Mouse (Mus musculus) natural killer cell, adult 2 months (primary cell): ENCODE data around the gene Lactbl1.

Source experiments
- DNase-seq, 2 experiments: peaks; one replicate each; pipeline ENCODE4 v3.0.0; 2022; ENCODE audit warnings: low spot score in 2 of 2

Lactbl1 gene

DNA sequence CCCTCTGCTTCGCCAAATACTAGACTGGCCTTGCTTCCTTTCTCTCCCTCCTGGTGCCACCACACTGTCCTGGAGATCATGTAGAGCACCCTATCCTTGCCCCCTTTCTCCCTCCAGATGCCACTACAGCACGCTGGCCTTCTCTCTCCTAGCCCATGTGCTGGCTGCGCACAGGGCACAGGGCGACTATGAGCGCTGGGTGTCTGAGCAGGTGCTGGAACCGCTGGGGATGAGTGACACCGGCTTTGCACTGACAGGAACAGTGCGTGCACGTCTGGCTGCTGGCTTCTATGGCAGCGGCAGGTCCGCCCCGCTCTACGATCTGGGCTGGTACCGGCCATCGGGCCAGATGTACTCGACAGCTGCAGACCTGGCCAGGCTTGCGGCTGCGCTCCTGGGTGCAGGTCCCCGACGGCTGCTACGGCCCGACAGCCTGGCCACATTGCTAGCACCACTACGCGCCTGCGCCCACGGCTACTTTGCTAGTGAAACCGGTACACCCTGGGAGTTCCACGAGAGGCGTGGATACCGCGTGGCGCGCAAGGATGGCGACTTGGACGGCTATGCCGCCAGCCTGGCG, 14.7 kb downstream of the Lactbl1 start:
- no peak for DNase-seq

DNA sequence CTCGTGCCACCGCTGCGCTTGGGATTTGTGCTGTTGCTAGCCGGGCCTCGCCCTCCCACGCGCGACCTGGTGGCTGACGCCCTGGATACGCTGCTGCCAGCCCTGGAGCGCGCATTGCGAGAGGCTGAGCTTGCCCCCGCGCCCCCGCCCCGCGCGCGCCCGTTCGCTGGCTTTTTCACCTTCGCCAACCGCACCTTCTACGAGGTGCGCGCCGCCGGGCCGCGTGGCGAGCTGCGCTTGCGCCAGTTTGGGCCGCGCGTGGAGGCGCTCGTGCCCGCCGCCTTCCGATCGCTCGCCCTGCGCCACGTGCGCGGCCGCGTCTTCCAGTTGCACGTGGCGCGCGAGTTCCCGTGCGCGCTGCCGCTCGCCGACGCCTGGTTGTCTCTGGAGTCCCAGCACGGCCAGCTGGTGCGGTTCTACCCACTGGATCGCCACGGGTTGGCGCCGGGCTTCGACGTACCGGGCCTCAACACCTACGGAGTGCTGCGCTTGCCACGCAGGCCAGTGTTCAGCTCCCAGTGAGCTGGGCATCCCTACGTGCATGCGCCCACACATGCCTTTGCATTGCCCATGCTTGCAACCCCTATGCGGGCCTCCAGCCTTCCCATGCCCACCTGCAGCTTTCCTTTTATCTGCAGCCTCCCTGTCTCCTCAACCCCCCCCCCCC, 15.3 kb downstream of the Lactbl1 start:
- no peak for DNase-seq

DNA sequence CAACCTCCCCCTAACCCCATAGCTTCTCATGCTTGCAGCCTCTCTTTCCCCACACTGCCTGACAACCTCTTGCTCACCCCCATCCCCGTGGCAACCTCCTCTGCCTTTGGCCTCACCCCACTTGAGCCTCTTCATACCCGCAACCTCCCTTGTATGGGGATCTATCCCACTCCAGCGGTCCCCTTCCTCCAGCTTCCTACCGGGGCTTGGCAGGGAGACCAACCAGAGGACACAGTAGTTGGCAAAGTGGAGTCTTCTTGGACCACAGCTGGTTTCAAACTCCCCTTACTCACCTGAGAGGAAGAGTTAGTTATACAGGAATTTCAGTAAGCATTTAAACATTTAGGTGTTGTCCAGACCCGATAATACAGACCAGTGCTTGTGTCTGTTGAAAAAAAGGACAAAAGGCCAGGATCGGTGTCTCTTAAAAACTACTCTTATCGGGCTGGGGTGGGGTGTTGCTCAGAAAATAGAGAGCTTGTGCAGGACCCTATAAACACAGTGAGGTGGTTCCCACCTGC, 15.9 kb downstream of the Lactbl1 start:
- no peak for DNase-seq

DNA sequence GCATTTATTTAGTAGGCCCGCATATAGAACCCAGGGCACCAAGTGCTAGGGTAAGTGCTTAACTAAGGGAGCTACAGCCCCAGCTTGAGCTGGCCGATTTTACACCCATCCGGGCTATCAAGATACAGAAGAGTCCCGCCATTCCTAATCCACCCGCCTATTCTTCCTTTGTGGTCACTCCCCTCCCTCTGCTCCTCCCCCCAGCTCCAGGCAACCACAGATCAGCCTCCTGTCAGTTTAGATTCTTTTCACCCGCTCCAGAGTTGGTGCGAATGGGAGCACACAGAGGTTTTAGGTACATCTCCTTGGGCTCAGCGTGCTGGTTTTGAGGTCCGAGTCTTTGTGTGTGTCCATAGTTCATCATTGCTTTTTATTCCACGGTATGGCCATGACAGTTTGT, 16.5 kb downstream of the Lactbl1 start:
- no peak for DNase-seq

DNA sequence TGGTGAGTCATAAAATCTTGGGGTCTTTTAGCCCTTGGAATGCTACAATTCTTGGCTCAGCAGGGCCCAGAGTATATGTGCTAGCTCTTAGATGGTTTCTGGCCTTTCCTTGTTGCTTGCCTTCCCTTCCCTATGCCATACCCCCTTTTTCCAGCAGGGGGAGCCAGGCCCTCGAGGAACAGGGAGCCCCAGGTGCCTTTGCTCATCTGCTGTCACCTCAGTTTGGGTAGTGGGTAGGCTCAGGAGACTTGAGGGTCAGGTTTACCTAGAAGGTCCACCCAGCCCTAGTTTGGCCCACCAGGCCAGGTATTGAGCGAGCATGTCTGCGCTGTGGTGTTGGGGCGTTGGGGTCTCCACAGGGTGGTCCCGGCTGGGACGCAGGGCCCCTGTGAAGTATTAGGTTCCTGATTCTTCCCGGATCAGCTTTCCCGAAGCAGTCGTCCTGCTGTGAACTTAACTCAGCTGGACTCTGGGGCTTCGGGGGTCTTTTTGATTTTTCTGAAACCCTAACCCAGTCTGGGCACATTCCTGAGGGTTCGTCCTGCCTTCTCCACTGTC, 26.6 kb downstream of the Lactbl1 start:
- DNase-seq: peak; percentile 51 to 72

DNA sequence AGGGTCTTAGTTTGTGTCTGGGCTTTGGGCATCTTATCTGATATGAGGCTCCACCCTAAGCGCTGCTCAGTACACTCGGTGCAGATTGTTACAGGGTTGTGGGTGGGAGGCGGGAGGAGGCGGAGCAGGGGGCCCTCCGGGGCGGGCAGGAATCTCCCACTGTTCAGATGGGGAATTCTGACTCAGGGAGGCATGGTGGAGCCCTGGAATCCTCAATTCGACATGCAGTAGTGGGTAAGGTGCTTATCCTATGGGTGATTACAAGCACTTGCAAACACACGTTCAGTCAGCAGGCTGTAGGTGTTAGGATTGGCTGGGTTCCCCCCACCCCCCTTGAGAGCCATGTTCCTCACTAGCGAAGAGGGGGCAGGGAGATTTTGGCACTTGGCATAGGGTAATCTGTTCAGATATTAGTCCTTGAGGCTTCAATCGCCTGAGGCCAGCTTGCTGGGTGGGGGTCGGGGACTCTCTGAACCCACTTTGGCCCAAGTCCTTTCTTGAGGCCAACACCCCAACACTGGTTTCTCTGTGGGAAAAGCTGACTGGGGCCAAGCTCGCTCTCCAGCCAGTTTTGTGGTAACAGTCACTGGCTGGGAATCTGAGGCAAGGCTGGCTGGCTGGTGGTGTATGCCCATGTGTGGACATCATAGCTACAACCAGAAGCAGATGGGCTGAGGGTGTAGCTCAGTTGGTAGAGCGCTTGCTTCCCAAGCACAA, 27.2 kb downstream of the Lactbl1 start:
- DNase-seq: no peak

DNA sequence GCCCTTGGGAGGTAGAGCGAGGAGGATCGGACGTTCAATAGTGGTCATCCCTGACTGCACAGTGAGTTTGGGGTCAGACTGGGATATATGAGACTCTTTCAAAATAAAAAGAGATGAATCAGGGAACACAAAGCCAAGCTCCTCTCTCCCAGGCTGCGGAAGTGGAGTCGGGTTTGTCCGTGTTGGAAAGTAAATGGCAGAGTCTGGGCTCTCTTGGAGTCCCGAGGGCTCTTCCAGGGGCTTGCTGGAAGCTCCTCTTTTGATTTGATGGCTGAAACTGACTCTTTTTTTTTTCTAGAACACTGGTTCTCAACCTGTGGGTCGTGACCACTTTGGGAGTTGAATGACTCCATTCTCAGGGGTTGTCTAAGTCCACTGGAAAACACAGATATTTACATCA, 27.8 kb downstream of the Lactbl1 start:
- no peak for DNase-seq

DNA sequence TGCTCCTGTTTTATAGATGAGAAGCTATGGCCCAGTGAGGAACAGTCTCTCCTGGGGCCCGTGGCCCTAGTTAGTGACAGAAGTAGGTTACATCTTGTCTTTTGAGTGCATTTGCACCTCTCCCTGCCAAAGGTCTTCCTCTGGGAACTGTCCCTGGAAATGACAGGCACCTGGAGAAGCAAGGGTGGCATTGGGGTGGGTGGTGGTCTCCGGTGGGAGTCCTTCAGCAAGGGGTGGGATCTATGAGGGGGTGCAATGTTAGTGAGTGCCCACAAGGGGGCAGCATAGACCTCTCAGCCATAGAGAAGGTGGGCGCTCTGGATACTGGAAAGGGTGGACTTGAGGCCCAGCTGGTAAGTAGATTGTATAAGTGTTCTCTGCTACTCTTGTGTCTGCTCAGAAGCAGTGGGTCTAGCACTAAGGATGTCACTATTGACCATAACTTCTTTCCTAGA, 29.0 kb downstream of the Lactbl1 start:
- DNase-seq: peak in 1 of 2 experiments; percentile 23

DNA sequence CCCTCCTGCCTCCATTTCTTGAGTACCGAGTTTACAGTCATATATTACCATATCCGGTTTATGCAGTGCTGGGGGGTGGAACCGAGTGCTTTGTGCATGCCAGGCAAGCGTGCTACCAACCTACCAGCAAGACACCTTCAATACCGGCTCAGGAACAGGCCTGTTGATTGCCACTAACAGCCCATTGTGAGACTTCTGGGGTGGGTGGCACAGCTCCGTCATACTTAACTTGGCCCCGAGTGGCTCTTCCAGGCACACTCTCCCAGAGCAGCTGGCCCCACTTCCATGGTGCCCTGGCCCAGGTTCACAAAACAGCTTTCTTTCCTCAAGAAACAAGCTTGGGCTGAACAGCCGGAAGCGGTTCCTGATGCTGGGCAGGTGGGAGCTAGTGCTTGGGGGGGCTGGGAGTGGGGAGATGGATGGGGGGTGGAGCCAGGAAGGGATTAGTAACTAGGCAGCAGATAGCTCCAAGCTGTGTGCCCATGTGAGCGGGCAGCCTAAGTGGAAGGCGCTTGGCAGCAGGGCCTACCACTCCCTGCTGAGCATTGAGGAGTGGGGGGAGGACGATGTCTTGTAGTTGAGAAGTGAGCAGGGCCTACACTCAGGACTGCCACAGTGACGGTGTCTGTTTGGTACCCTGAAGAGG, 29.6 kb downstream of the Lactbl1 start:
- DNase-seq: no peak

DNA sequence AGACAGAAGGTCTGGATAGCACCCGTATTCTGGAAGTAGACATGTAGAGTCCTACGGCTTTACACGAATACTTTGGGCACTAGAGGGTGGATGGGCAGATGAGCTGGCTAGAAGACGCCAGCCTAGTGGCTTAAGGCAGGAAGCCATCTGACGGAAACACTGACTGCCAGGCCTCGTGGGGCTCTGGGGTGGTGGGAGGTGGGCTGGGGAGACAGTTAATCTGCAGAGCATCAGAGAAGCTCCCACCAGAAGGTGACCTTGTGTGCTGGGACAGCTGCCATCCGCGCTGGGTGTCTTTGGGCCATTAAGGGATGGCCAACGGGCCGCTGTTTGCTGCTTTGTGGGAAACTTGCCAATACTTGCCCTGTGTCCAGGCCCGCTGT, 30.1 kb downstream of the Lactbl1 start:
- no peak for DNase-seq

DNA sequence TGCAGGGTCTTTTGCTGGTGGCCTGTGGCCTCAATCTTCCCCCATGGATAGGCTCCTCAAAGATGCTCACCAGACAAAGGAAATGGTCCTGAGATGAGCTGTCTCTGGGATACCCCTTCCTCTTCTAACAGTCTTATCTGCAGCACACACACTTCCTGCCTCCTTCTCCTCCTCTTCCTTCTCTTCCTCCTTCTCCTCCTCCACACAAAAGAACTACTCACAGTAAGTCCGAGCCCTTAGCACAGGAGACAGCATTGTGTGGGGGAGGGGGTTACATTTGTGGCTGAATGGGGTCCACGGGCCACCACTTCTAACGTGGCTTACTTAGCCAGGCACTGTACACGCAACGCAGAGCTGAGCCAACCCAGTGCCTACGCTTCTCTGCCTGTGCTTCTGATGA, 30.6 kb downstream of the Lactbl1 start:
- DNase-seq: no peak

DNA sequence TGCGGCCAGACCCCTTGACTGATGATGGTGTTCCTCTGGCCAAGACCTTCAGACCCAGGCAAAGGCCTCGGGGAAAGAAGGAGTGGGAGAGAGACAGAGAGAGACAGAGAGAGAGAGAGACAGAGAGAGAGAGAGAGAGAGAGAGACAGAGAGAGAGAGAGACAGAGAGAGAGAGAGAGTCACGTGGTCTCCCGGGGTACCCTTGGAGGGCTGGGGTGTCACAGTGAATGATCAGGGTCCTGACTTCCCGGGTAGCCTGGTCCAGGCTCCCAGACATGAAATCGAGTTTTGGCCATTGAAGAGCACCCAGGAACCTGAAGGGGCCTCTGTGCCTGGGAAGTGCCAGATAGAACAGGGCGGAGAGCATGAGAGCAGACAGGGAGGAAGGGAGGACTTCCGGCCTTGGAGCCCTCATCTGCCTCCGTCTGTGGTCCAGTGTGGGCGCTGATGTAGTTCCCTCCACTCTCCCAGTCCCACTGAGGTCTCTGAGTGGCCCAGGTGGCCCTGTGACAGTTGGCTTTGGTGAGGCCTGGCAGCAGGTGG, 31.3 kb downstream of the Lactbl1 start:
- DNase-seq: no peak

DNA sequence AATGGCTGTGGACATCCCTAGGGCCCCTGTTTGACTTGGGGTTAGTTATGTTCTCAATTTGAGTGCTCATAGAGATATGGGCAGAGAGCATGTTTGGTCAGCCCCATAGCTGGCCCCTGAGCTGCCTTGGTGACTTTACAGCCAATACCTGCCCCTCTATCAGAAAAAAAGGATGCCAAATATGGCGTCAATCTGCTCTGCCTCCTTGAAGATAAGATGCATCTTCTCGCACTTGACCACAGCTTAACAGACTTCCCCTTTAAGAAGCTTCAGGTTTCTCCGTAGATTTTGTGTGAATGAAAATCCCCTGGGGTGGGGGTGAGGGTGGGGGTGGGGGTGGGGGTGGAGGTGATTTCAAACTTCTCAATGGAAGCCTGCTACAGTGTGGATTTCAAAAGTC, 35.5 kb downstream of the Lactbl1 start:
- DNase-seq: no peak

DNA sequence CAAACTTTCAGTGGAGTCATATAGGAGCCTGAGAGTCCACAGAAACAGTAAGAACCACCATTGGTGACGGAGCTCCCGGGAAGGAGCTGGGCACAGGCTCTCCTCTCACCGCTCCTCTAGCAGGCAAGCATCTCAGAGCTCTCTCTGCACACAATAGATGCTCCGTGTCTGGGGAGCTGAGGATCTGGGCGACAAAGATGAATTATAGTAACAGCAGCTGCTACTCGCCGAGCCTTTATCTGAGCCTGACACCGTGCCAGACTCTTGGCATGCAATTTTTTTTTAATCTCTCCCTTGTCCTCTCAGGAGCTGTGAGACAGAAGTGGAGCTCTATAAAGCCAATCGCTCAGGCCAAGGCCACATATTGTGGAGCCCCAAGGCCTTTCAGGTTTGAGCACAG, 42.6 kb downstream of the Lactbl1 start:
- DNase-seq: no peak

DNA sequence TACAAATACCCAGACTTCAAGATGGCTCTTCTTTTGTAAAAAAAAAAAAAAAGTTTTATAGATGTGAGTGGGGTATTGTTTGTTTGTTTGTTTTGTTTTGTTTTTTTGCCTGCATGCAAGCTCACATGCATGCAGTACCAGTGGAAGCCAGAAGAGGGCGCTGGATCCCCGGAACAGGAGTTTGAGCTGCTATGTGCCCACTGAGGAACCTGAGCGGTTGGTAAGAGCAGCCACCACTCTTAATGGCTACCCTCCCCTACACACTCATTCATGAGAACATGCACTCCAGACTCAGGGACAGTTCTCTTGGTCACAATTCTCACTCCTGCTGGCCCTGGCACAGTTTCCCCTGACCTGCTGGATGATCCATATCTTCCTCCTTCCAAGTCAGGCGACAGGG, 43.6 kb downstream of the Lactbl1 start:
- no peak for DNase-seq

DNA sequence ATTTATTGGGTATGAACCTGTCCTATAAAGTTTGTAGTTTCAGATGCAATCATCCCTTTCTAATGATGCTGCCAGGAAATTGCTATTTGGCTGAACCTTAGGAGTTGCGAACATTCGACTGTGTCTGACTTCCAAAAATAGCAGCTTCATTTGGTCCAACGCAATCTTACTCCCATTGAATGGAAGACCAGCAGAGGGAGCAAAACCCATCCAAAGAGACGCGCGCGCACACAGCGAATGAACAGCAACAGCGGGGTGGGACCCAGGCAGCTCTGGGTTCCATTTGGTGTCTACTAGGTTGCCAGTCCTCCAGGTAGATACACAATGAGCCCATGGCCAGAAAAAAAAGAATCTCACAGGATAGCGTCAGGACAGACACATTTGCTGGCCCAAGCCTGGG, 45.3 kb downstream of the Lactbl1 start:
- DNase-seq: no peak

DNA sequence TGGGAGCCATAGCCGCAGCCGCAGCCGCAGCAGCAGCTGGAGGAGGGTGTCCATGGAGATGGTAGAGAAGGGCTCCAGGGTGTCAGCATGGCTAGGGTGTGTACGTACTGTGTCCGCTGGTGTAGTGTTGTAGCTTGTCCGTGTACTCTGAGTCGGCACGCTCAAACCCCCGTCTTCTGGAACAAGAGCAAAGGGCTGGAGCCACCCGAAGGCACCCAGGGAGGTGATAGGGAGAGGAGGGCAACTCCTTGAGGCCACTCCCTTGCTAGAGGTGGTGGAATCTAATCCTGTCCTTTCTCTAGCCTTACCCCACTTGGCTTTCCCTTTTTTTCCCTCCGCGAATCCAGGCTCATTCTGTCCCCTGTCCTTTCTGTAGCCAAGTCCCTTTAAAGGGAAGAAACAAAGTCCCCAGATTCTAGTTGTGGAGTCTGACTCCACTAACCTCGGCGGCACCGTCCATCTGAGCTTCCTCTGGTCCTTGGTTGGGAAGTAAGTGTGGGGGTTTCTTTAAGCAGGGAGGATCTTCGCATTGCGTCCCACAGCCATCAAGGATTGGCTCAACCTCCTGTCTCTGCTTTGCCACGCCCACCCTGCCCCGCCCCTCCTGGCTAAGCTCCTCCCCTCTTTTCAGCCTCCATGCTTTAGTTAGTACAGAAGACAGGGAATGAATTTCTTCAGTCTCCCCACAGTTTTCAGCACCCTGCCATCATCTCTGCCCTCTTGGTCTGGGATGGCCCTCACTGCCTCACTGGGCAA, 50.1 kb downstream of the Lactbl1 start:
- DNase-seq: no peak

DNA sequence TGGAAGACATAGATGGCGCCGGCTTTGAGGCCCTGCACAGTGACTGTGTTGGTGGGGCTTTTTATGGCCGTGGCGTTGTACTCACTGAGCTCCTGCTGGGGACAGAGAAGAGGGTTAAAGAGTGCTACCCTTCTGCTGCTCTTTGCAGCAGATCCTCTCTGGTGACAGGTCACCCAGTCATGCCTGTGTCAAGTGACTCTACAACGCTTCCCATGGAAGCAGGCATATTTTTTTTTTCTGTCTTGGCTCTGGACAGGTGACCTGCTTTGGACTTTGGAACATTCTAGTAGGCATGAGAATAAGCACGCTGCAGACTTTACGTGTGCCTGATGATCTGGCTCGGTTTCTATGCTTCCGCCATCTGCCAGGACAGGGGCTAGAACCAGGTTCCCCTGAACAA, 53.0 kb downstream of the Lactbl1 start:
- DNase-seq: no peak

DNA sequence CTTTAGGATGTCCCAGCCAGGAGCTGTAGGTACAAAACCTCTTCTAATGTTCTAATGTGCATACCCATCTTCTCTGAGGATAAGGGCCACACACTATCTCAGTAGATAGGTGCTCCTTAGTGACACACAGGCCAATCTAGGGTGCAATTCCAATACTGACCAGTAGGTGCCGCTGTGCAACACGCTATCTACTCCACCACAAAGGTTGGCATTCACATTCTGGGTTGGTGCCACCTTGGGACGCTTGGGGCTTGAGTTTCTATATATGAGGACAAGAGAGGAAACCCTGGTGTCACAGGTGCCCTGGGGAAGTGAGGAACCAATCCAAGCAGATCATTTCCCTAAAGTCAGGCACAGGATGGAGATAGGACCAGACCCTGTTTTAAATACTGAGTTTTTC, 56.1 kb downstream of the Lactbl1 start:
- DNase-seq: peak; percentile 62 to 67

DNA sequence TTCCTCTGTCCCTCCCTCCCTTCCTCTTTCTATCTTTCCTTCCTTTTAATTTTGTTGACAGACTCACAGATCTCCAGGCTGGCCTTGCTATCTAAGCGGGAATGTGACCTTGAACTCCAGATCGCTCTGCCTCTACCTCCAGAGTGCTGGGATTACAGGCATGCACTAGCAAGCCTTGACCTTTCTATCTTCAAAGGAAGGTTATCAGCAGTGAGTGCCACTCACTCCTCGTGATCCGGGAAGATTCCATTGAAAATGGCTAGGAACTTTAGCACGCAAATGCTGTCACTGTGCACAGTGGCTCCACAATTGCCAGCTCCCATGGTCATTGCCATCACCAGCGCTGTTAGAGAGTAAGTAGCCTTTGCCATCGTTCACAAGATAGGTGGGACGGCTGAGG, 56.8 kb downstream of the Lactbl1 start:
- DNase-seq: no peak

DNA sequence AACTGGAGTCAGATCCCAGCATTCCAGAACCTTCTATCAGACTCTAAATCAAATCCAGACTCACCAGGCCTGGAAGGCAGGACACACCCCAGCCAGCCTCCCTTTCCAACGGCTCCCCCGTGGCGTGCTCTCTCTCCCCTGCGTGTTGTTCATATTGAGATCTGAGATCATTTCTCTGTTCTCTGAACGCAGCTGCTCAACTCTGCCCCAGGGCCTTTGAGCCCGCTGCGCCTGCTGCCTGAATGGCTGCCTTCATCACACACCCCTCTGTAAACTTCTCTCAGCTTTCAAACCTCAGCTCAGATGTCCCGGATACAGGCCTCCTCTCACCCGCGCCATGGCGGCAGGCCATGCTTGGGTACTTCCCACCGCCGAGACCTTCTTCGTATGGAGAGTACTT, 58.2 kb downstream of the Lactbl1 start:
- DNase-seq: no peak
